Mouse (Mus musculus) spleen, adult 2 months (tissue): ENCODE results near the gene Gse1.

Source experiments
- CTCF ChIP-seq: fragments of 200-500 bp; IDR thresholded peaks from 2 replicates; pipeline ENCODE4 v1.5.1; 2011; ENCODE audit warnings: mild to moderate bottlenecking, inconsistent platforms; ENCODE audit not compliant: insufficient read depth, insufficient read length, insufficient replicate concordance; ENCODE audit errors: extremely low read depth
- POLR2A ChIP-seq: fragments of 200-500 bp; IDR thresholded peaks from 2 replicates; pipeline ENCODE4 v1.6.1; 2011; ENCODE audit warnings: low read depth, low read length, inconsistent platforms

GRCm38 (mm10) chr8:120186454-120186853 lies 41.8 kb upstream of the Gse1 start:
- TF ChIP-seq POLR2A (no peak), CTCF (no peak)
